Mouse (Mus musculus) adrenal gland, postnatal 4 days (tissue): ENCODE measurements around the gene Mdc1. TPM values are rescaled to one million over a fixed set of nuclear protein-coding genes. Genes with fewer than 3 reads are reported as not detected.
A peak's percentile ranks its signal among the peaks of the same experiment; 100 is the strongest.
"Not testable (repeated sequence)": the region's sequence is repeated elsewhere in the genome, so short reads cannot be mapped to it uniquely, and the experiment has no call there.

Source experiments
- DNase-seq, 2 experiments: peaks; one replicate each; pipeline ENCODE4 v3.0.0; 2021 to 2022; ENCODE audit warnings: low spot score in 2 of 2, mixed read lengths in 2 of 2
- total RNA-seq, 2 experiments: library from RNA; stranded (reverse); gene quantifications; 2 replicates each; pipeline ENCODE4 v1.2.3; 2021

The Mdc1 gene
- total RNA-seq, 2 experiments from 2014 or later = 28.2 to 35.6 TPM

GRCm38 (mm10) chr17:35821439-35822430, 19.6 kb upstream of the Mdc1 start, which contains the start of gene Ier3:
Ier3 (plus strand) TSS chr17:35821684.
- DNase-seq = peak; percentile 50 to 77

- no peak for DNase-seq
Measured at GRCm38 (mm10) chr17:35822564-35822963, 18.8 kb upstream of the Mdc1 start.

GRCm38 (mm10) chr17:35822964-35823937, 18.1 kb upstream of the Mdc1 start, which contains the start of gene Flot1:
Flot1 (plus strand) TSS chr17:35823230.
- DNase-seq = peak; percentile 52 to 69

- no peak for DNase-seq
Measured at GRCm38 (mm10) chr17:35824402-35824801, 16.9 kb upstream of the Mdc1 start.

GRCm38 (mm10) chr17:35825109-35825850, 16.0 kb upstream of the Mdc1 start:
- DNase-seq = no peak

- peak; percentile 76 to 78 for DNase-seq
Measured at GRCm38 (mm10) chr17:35829737-35830136, 11.6 kb upstream of the Mdc1 start.

- no peak for DNase-seq
Measured at GRCm38 (mm10) chr17:35832400-35833238, 8.7 kb upstream of the Mdc1 start.

- DNase-seq = no peak
Measured at GRCm38 (mm10) chr17:35833239-35833751, 8.0 kb upstream of the Mdc1 start.

GRCm38 (mm10) chr17:35833894-35834293, 7.4 kb upstream of the Mdc1 start:
- no peak for DNase-seq

- DNase-seq = no peak
Measured at GRCm38 (mm10) chr17:35834696-35835422, 6.5 kb upstream of the Mdc1 start.

- DNase-seq = no peak
Measured at GRCm38 (mm10) chr17:35835424-35836140, 5.7 kb upstream of the Mdc1 start.

GRCm38 (mm10) chr17:35836178-35836965, 4.9 kb upstream of the Mdc1 start:
- DNase-seq = peak; percentile 48 to 55

- DNase-seq = peak; percentile 67 to 73
Measured at GRCm38 (mm10) chr17:35836991-35837422, 4.3 kb upstream of the Mdc1 start.

- no peak for DNase-seq
Measured at GRCm38 (mm10) chr17:35837487-35837886, 3.8 kb upstream of the Mdc1 start.

GRCm38 (mm10) chr17:35838122-35838544, 3.2 kb upstream of the Mdc1 start, which contains the start of gene Tubb5:
Tubb5 (minus strand) TSS chr17:35838306.
- DNase-seq = peak; percentile 83 to 88

GRCm38 (mm10) chr17:35838570-35838969, 2.7 kb upstream of the Mdc1 start:
- no peak for DNase-seq

GRCm38 (mm10) chr17:35839002-35839401, 2.3 kb upstream of the Mdc1 start:
- not testable (repeated sequence) for DNase-seq
